Mouse (Mus musculus): ENCODE results near the gene Cdc20b. TPM values are rescaled to one million over a fixed set of nuclear protein-coding genes. Genes with fewer than 3 reads are reported as not detected.
A peak's percentile ranks its signal among the peaks of the same experiment; 100 is the strongest.
"Not testable (repeated sequence)": the region's sequence is repeated elsewhere in the genome, so short reads cannot be mapped to it uniquely, and the experiment has no call there.

The Cdc20b gene
- polyA plus RNA-seq, 1 experiment = not detected

- H3K4me3 ChIP-seq (ENCODE audit: low read depth, low read length) = no peak overlapping the region
- no peak overlapping the region for H3K27ac ChIP-seq (ENCODE audit: insufficient read depth, low read length)
- TF ChIP-seq CTCF (IDR thresholded peaks at IDR 0.05; ENCODE audit: low read depth, low read length) = no peak
- no peak for TF ChIP-seq EP300 (IDR thresholded peaks at IDR 0.05; ENCODE audit: insufficient read depth, low read depth, low read length)
- no peak for TF ChIP-seq POLR2A (IDR thresholded peaks at IDR 0.05; ENCODE audit: insufficient read depth, low read length)
- peaks cover 13% of the 10 kb centered on the region for H3K27me3 ChIP-seq (ENCODE audit: control insufficient read depth, insufficient read depth, low read length, poor library complexity, severe bottlenecking)
- no peaks in the 10 kb centered on the region for H3K4me1 ChIP-seq (ENCODE audit: control insufficient read depth, insufficient read depth, low read length)
- H3K36me3 ChIP-seq (ENCODE audit: control insufficient read depth, insufficient read depth, low read length, poor library complexity, severe bottlenecking) = no peaks in the 10 kb centered on the region
- H3K9me3 ChIP-seq (replicated peaks; ENCODE audit: control insufficient read depth, insufficient read depth, low read length, poor library complexity, severe bottlenecking) = no peaks in the 10 kb centered on the region
- no peak overlapping the region for H3K9ac ChIP-seq (ENCODE audit: low read depth, poor library complexity, severe bottlenecking)
Measured at GRCm38 (mm10) chr13:112997369-112997768, 37.5 kb upstream of the Cdc20b start.

DNA sequence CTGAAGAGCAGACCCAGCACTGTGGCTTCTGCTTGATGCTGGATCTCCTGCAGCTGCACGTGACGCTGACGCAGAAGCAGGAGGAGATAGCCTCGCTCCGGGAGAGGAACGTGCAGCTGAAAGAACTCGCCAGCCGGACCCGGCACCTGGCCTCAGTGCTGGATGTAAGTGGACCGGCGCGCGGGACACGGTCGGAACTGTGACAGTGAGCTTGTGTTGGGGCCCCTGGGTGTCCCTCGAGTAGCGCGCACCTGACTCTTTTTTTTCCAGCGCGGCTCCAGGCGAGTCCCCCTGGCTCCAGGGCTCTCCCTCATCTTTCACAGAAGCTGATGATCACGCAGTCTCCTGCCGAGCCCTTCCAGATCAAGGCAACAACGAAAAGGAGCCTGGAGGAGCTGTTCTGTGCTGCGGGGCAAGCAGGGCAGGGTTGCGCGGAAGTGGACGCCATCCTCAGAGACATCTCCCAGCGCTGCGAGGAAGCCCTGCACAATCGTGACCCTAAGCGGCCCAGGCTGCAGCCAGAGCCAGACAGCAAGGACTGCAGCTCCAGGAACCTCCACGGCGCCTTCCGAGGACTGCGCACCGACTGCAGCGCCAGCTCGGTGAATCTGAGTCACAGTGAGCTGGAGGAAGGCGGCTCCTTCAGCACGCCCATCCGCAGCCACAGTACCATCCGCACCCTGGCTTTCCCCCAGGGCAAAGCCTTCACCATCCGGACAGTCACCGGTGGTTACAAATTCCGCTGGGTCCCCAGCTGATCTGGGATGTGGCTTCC, 36.3 kb upstream of the Cdc20b start:
- Histone ChIP-seq H3K36me3 (ENCODE audit: control insufficient read depth, insufficient read depth, low read length, poor library complexity, severe bottlenecking) (no peaks in the 10 kb centered on the region), H3K9me3 (replicated peaks; ENCODE audit: control insufficient read depth, insufficient read depth, low read length, poor library complexity, severe bottlenecking) (no peaks in the 10 kb centered on the region), H3K4me1 (ENCODE audit: control insufficient read depth, insufficient read depth, low read length) (no peaks in the 10 kb centered on the region), H3K9ac (ENCODE audit: low read depth, poor library complexity, severe bottlenecking) (0 out of 2 replicates have a peak overlapping the region, but pooled peaks have one; percentile 10), H3K27me3 (ENCODE audit: control insufficient read depth, insufficient read depth, low read length, poor library complexity, severe bottlenecking) (peaks cover 11% of the 10 kb centered on the region), H3K4me3 (ENCODE audit: low read depth, low read length) (peak overlapping the region; percentile 29), H3K27ac (ENCODE audit: insufficient read depth, low read length) (no peak overlapping the region)
- TF ChIP-seq CTCF (IDR thresholded peaks at IDR 0.05; ENCODE audit: low read depth, low read length) = no peak
- TF ChIP-seq EP300 (IDR thresholded peaks at IDR 0.05; ENCODE audit: insufficient read depth, low read depth, low read length) = 0 out of 2 replicates have a peak, but pooled peaks have one; percentile 12
- no peak for TF ChIP-seq POLR2A (IDR thresholded peaks at IDR 0.05; ENCODE audit: insufficient read depth, low read length)

DNA sequence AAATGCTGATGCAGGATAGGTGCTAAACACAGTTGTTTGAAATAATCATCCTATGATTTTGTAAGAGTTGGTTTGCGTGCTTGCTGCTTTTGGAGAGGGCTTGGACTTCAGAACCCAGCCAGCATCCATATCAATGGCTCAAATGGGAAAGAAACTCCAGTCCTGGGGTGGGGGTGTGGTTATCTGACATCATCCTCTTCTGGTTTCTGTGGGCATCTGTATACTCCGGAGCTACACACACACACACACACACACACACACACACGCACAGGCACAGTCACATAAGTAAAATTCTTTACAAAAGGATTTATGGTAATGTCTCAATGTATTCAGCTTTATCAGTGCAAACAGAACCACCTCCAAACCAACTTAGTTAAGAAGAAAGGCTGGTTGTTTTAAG, 34.8 kb upstream of the Cdc20b start:
- Histone ChIP-seq H3K9ac (ENCODE audit: low read depth, poor library complexity, severe bottlenecking) (no peak overlapping the region), H3K27me3 (ENCODE audit: control insufficient read depth, insufficient read depth, low read length, poor library complexity, severe bottlenecking) (peaks cover 8% of the 10 kb centered on the region; the same call in 1 of the 2 replicates), H3K36me3 (ENCODE audit: control insufficient read depth, insufficient read depth, low read length, poor library complexity, severe bottlenecking) (no peaks in the 10 kb centered on the region), H3K9me3 (replicated peaks; ENCODE audit: control insufficient read depth, insufficient read depth, low read length, poor library complexity, severe bottlenecking) (no peaks in the 10 kb centered on the region), H3K27ac (ENCODE audit: insufficient read depth, low read length) (no peak overlapping the region), H3K4me3 (ENCODE audit: low read depth, low read length) (no peak overlapping the region), H3K4me1 (ENCODE audit: control insufficient read depth, insufficient read depth, low read length) (no peaks in the 10 kb centered on the region)
- TF ChIP-seq CTCF (IDR thresholded peaks at IDR 0.05; ENCODE audit: low read depth, low read length) (no peak), EP300 (IDR thresholded peaks at IDR 0.05; ENCODE audit: insufficient read depth, low read depth, low read length) (no peak), POLR2A (IDR thresholded peaks at IDR 0.05; ENCODE audit: insufficient read depth, low read length) (no peak)

- no peak overlapping the region for H3K9ac ChIP-seq (ENCODE audit: low read depth, poor library complexity, severe bottlenecking)
- no peaks in the 10 kb centered on the region for H3K9me3 ChIP-seq (replicated peaks; ENCODE audit: control insufficient read depth, insufficient read depth, low read length, poor library complexity, severe bottlenecking)
- H3K4me3 ChIP-seq (ENCODE audit: low read depth, low read length) = no peak overlapping the region
- H3K27me3 ChIP-seq (ENCODE audit: control insufficient read depth, insufficient read depth, low read length, poor library complexity, severe bottlenecking) = peaks cover 8% of the 10 kb centered on the region; the same call in 1 of the 2 replicates
- H3K36me3 ChIP-seq (ENCODE audit: control insufficient read depth, insufficient read depth, low read length, poor library complexity, severe bottlenecking) = no peaks in the 10 kb centered on the region
- no peak for TF ChIP-seq EP300 (IDR thresholded peaks at IDR 0.05; ENCODE audit: insufficient read depth, low read depth, low read length)
- no peak for TF ChIP-seq CTCF (IDR thresholded peaks at IDR 0.05; ENCODE audit: low read depth, low read length)
- TF ChIP-seq POLR2A (IDR thresholded peaks at IDR 0.05; ENCODE audit: insufficient read depth, low read length) = no peak
- no peaks in the 10 kb centered on the region for H3K4me1 ChIP-seq (ENCODE audit: control insufficient read depth, insufficient read depth, low read length)
- no peak overlapping the region for H3K27ac ChIP-seq (ENCODE audit: insufficient read depth, low read length)
Measured at GRCm38 (mm10) chr13:113000576-113001318, 34.2 kb upstream of the Cdc20b start.

- no peaks in the 10 kb centered on the region for H3K9me3 ChIP-seq (replicated peaks; ENCODE audit: control insufficient read depth, insufficient read depth, low read length, poor library complexity, severe bottlenecking)
- H3K27ac ChIP-seq (ENCODE audit: insufficient read depth, low read length) = no peak overlapping the region
- no peak for TF ChIP-seq POLR2A (IDR thresholded peaks at IDR 0.05; ENCODE audit: insufficient read depth, low read length)
- TF ChIP-seq CTCF (IDR thresholded peaks at IDR 0.05; ENCODE audit: low read depth, low read length) = no peak
- TF ChIP-seq EP300 (IDR thresholded peaks at IDR 0.05; ENCODE audit: insufficient read depth, low read depth, low read length) = no peak
- H3K4me3 ChIP-seq (ENCODE audit: low read depth, low read length) = no peak overlapping the region
- H3K9ac ChIP-seq (ENCODE audit: low read depth, poor library complexity, severe bottlenecking) = no peak overlapping the region
- H3K4me1 ChIP-seq (ENCODE audit: control insufficient read depth, insufficient read depth, low read length) = no peaks in the 10 kb centered on the region
- no peaks in the 10 kb centered on the region for H3K27me3 ChIP-seq (ENCODE audit: control insufficient read depth, insufficient read depth, low read length, poor library complexity, severe bottlenecking)
- H3K36me3 ChIP-seq (ENCODE audit: control insufficient read depth, insufficient read depth, low read length, poor library complexity, severe bottlenecking) = no peaks in the 10 kb centered on the region
Measured at GRCm38 (mm10) chr13:113012683-113013082, 22.2 kb upstream of the Cdc20b start.

- not testable (repeated sequence) for H3K27ac ChIP-seq (ENCODE audit: insufficient read depth, low read length); H3K27me3 ChIP-seq (ENCODE audit: control insufficient read depth, insufficient read depth, low read length, poor library complexity, severe bottlenecking); H3K9ac ChIP-seq (ENCODE audit: low read depth, poor library complexity, severe bottlenecking); H3K9me3 ChIP-seq (replicated peaks; ENCODE audit: control insufficient read depth, insufficient read depth, low read length, poor library complexity, severe bottlenecking); H3K4me3 ChIP-seq (ENCODE audit: low read depth, low read length); H3K4me1 ChIP-seq (ENCODE audit: control insufficient read depth, insufficient read depth, low read length); H3K36me3 ChIP-seq (ENCODE audit: control insufficient read depth, insufficient read depth, low read length, poor library complexity, severe bottlenecking)
Measured at GRCm38 (mm10) chr13:113013174-113013953, 21.5 kb upstream of the Cdc20b start.
